Mouse (Mus musculus): Measurements from ENCODE around the gene Mup6.
"Not testable (repeated sequence)": the region's sequence is repeated elsewhere in the genome, so short reads cannot be mapped to it uniquely, and the experiment has no call there.

The Mup6 gene

GRCm38 (mm10) chr4:59963405-59964344, at the start of gene Mup6:
Gene Mup6 (plus strand): TSS chr4:59964294.
- no peak for DNase-seq (ENCODE audit: low spot score in 2 of 2)

- no peak for DNase-seq (ENCODE audit: low spot score in 2 of 2)
Measured at GRCm38 (mm10) chr4:59914608-59915403, 49.3 kb upstream of the Mup6 start, which contains the start of gene Slc46a2. Gene Slc46a2 (minus strand): TSS chr4:59915056.

GRCm38 (mm10) chr4:59917966-59918365, 46.1 kb upstream of the Mup6 start:
- DNase-seq (ENCODE audit: low spot score in 2 of 2): no peak

- DNase-seq (ENCODE audit: low spot score in 2 of 2): no peak
Measured at GRCm38 (mm10) chr4:59925082-59925481, 39.0 kb upstream of the Mup6 start.

- no peak for DNase-seq (ENCODE audit: low spot score in 2 of 2)
Measured at GRCm38 (mm10) chr4:59927666-59928065, 36.4 kb upstream of the Mup6 start.

GRCm38 (mm10) chr4:59928347-59928746, 35.7 kb upstream of the Mup6 start:
- DNase-seq (ENCODE audit: low spot score in 2 of 2): peak; percentile 54 to 80

GRCm38 (mm10) chr4:59932505-59933281, 31.4 kb upstream of the Mup6 start:
- DNase-seq (ENCODE audit: low spot score in 2 of 2): peak; percentile 10 to 24

GRCm38 (mm10) chr4:59937543-59937942, 26.6 kb upstream of the Mup6 start:
- DNase-seq (ENCODE audit: low spot score in 2 of 2): no peak

GRCm38 (mm10) chr4:59960610-59961009, 3.5 kb upstream of the Mup6 start, which contains the start of gene Mup4:
Gene Mup4 (minus strand): TSS chr4:59960710.
- no peak for DNase-seq (ENCODE audit: low spot score in 2 of 2)

GRCm38 (mm10) chr4:59997894-59998293, 33.8 kb downstream of the Mup6 start:
- DNase-seq (ENCODE audit: low spot score in 2 of 2): not testable (repeated sequence)

GRCm38 (mm10) chr4:60020141-60020540, 56.0 kb downstream of the Mup6 start:
- DNase-seq (ENCODE audit: low spot score in 2 of 2): not testable (repeated sequence)

- DNase-seq (ENCODE audit: low spot score in 2 of 2): not testable (repeated sequence)
Measured at GRCm38 (mm10) chr4:60029334-60030111, 65.4 kb downstream of the Mup6 start.
